ENCODE assay signal across 8 mouse cellular contexts in genomic region chr16:31003592-31004320, GRCm38 (mm10).
A peak's percentile ranks its signal among the peaks of the same experiment; 100 is the strongest.
DNase-seq lines count a peak whose midpoint lies in the region; ATAC-seq and TF ChIP-seq lines count a peak whose summit lies in the region.
"Not testable (repeated sequence)": the region's sequence is repeated elsewhere in the genome, so short reads cannot be mapped to it uniquely, and the experiment has no call there.

No protein-coding gene starts in this region.

- peak overlapping the region; percentile 20 for H3K4me3 ChIP-seq in forebrain, embryonic 10.5 days
- H3K4me3 ChIP-seq in heart, embryonic 13.5 days, result peak overlapping the region; percentile 18
- 0 out of 2 replicates have a peak overlapping the region, but pooled peaks have one; percentile 6 for H3K4me3 ChIP-seq in intestine, embryonic 14.5 days (ENCODE audit: low read depth, low read length)
- H3K4me3 ChIP-seq in lung, postnatal 0 days (ENCODE audit: low read depth, low read length); neural tube, embryonic 15.5 days (replicated peaks): not testable (repeated sequence)

- H3K27me3 ChIP-seq in forebrain, embryonic 10.5 days (ENCODE audit: poor library complexity, severe bottlenecking); heart, embryonic 13.5 days (replicated peaks); intestine, embryonic 14.5 days (replicated peaks; ENCODE audit: control insufficient read depth, insufficient read depth, low read length); lung, postnatal 0 days (replicated peaks; ENCODE audit: insufficient read depth, low read length); neural tube, embryonic 15.5 days (replicated peaks): not testable (repeated sequence)

- 15% methylated on average over 10 of the region's 10 CpGs for WGBS in forebrain, embryonic 10.5 days
- WGBS in heart, embryonic 13.5 days, result 10% methylated on average over 10 of the region's 10 CpGs
- WGBS in intestine, embryonic 14.5 days, result 7% methylated on average over 10 of the region's 10 CpGs
- 5% methylated on average over 9 of the region's 10 CpGs for WGBS in lung, postnatal 0 days
- WGBS in neural tube, embryonic 15.5 days, result 9% methylated on average over 10 of the region's 10 CpGs

- ATAC-seq in heart, embryonic 13.5 days (ENCODE audit: extremely low read depth, insufficient number of reproducible peaks, low FRiP score, low TSS enrichment), result not testable (repeated sequence)
- peak; percentile 78 for ATAC-seq in intestine, embryonic 14.5 days (replicated peaks; ENCODE audit: low FRiP score, low TSS enrichment, low read depth)
- ATAC-seq in lung, postnatal 0 days, result peak; percentile 87
- peak; percentile 40; the same call in 1 of the 2 replicates for ATAC-seq in neural tube, embryonic 15.5 days (ENCODE audit: low FRiP score)

- H3K9ac ChIP-seq in heart, embryonic 13.5 days, result peak overlapping the region; percentile 58
- not testable (repeated sequence) for H3K9ac ChIP-seq in intestine, embryonic 14.5 days (ENCODE audit: low read length); lung, postnatal 0 days (replicated peaks; ENCODE audit: low read depth); neural tube, embryonic 15.5 days (replicated peaks)

- H3K4me1 ChIP-seq in forebrain, embryonic 10.5 days, result peaks cover 32% of the 10 kb centered on the region
- H3K4me1 ChIP-seq in heart, embryonic 13.5 days, result peaks cover 52% of the 10 kb centered on the region
- peaks cover 33% of the 10 kb centered on the region for H3K4me1 ChIP-seq in intestine, embryonic 14.5 days (replicated peaks; ENCODE audit: control insufficient read depth, insufficient read depth, low read length)
- peaks cover 11% of the 10 kb centered on the region; the same call in 1 of the 2 replicates for H3K4me1 ChIP-seq in lung, postnatal 0 days (ENCODE audit: insufficient read depth, low read depth, low read length)
- H3K4me1 ChIP-seq in neural tube, embryonic 15.5 days, result peaks cover 39% of the 10 kb centered on the region

- H3K36me3 ChIP-seq in forebrain, embryonic 10.5 days (replicated peaks), result peaks cover 16% of the 10 kb centered on the region; the same call in 1 of the 2 replicates
- not testable (repeated sequence) for H3K36me3 ChIP-seq in heart, embryonic 13.5 days; intestine, embryonic 14.5 days (ENCODE audit: control insufficient read depth, insufficient read depth, low read length); lung, postnatal 0 days (ENCODE audit: insufficient read depth, low read length); neural tube, embryonic 15.5 days

- DNase-seq in adrenal gland, adult 2 months, result peak; percentile 54
- not testable (repeated sequence) for DNase-seq in forebrain, embryonic 10.5 days (ENCODE audit: extremely low spot score, low spot score)
- DNase-seq in intestine, embryonic 14.5 days (ENCODE audit: low spot score), result peak; percentile 67
- DNase-seq in left cerebral cortex, postnatal 14 days (ENCODE audit: low spot score in 2 of 2), result peak; percentile 28 to 39
- DNase-seq in lung, postnatal 0 days (ENCODE audit: low spot score), result peak; percentile 77
- peak; percentile 13 for DNase-seq in urinary bladder, postnatal 25 days (ENCODE audit: low spot score)

- intact Hi-C loops in left cerebral cortex, postnatal 14 days (cut with DNase I), result not testable (repeated sequence)

- TF ChIP-seq EP300 in lung, postnatal 0 days (IDR thresholded peaks at IDR 0.05), result peak; percentile 82

- not testable (repeated sequence) for H3K9me3 ChIP-seq in forebrain, embryonic 10.5 days; heart, embryonic 13.5 days; intestine, embryonic 14.5 days (ENCODE audit: control insufficient read depth, low read length); lung, postnatal 0 days (ENCODE audit: low read length); neural tube, embryonic 15.5 days (replicated peaks)

- peak overlapping the region; percentile 60 for H3K4me2 ChIP-seq in heart, embryonic 13.5 days
- H3K4me2 ChIP-seq in intestine, embryonic 14.5 days (ENCODE audit: low read length), result peak overlapping the region; percentile 38
- peak overlapping the region; percentile 35 for H3K4me2 ChIP-seq in lung, postnatal 0 days (replicated peaks; ENCODE audit: low read depth, low read length)
- H3K4me2 ChIP-seq in neural tube, embryonic 15.5 days, result peak overlapping the region; percentile 33

- not testable (repeated sequence) for TF ChIP-seq CTCF in lung, postnatal 0 days (IDR thresholded peaks at IDR 0.05)

- H3K27ac ChIP-seq in forebrain, embryonic 10.5 days, result peak overlapping the region; percentile 72
- H3K27ac ChIP-seq in heart, embryonic 13.5 days (replicated peaks), result peak overlapping the region; percentile 77
- peak overlapping the region; percentile 62; the same call in 1 of the 2 replicates for H3K27ac ChIP-seq in intestine, embryonic 14.5 days (ENCODE audit: low read depth)
- peak overlapping the region; percentile 68 for H3K27ac ChIP-seq in lung, postnatal 0 days (ENCODE audit: low read length)
- peak overlapping the region; percentile 52 for H3K27ac ChIP-seq in neural tube, embryonic 15.5 days (replicated peaks)
